Mouse (Mus musculus) lung, postnatal 0 days (tissue): ENCODE measurements around the gene Dffa. TPM values are rescaled to one million over a fixed set of nuclear protein-coding genes. Genes with fewer than 3 reads are reported as not detected.

ENCODE experiments used
- ATAC-seq: fragments of 200-750 bp; cut with Nextera tagmentation; 2 replicates; pipeline ENCODE4 v1.8.0; 2017; ENCODE audit warnings: moderate library complexity
- DNase-seq: peaks from one replicate; pipeline ENCODE4 v3.0.0-alpha.2; 2016; ENCODE audit warnings: low spot score
- H3K27ac ChIP-seq: fragments of 300-500 bp; sonication (generic); 2 replicates; pipeline ENCODE4 v1.5.1; 2014; ENCODE audit warnings: antibody characterized with exemption, mild to moderate bottlenecking, low read length, mixed read lengths
- H3K27me3 ChIP-seq: fragments of 300-500 bp; sonication (generic); replicated peaks from 2 replicates; pipeline ENCODE4 v1.6.1; 2014; ENCODE audit warnings: low read length, mixed read lengths; ENCODE audit not compliant: insufficient read depth
- H3K36me3 ChIP-seq: fragments of 300-500 bp; sonication (generic); 2 replicates; pipeline ENCODE4 v1.6.1; 2014; ENCODE audit warnings: low read length, mixed read lengths; ENCODE audit not compliant: insufficient read depth
- H3K4me1 ChIP-seq: fragments of 300-500 bp; sonication (generic); 2 replicates; pipeline ENCODE4 v1.6.1; 2014; ENCODE audit warnings: antibody characterized with exemption, low read depth, low read length, mixed read lengths; ENCODE audit not compliant: insufficient read depth
- H3K4me2 ChIP-seq: fragments of 300-500 bp; sonication (generic); replicated peaks from 2 replicates; pipeline ENCODE4 v1.6.1; 2014; ENCODE audit warnings: low read depth, mild to moderate bottlenecking, low read length, moderate library complexity, mixed read lengths
- H3K4me3 ChIP-seq: fragments of 300-500 bp; sonication (generic); 2 replicates; pipeline ENCODE4 v1.5.1; 2014; ENCODE audit warnings: low read depth, low read length
- H3K9ac ChIP-seq: fragments of 300-500 bp; sonication (generic); replicated peaks from 2 replicates; pipeline ENCODE4 v1.6.1; 2014; ENCODE audit warnings: low read depth, mild to moderate bottlenecking
- H3K9me3 ChIP-seq: fragments of 300-500 bp; sonication (generic); 2 replicates; pipeline ENCODE4 v1.6.1; 2016; ENCODE audit warnings: low read length, mixed read lengths
- CTCF ChIP-seq: IDR thresholded peaks from 2 replicates; pipeline ENCODE4 v1.5.1; 2016; ENCODE audit warnings: antibody characterized with exemption, mild to moderate bottlenecking
- EP300 ChIP-seq: IDR thresholded peaks from 2 replicates; pipeline ENCODE4 v1.6.1; 2016; ENCODE audit warnings: antibody characterized with exemption, mild to moderate bottlenecking, control low read depth
- WGBS: fragments of 180-500 bp; shearing (Covaris S2); extraction: QIAGEN DNeasy Blood & Tissue Kit; methylation state at CpG from one replicate; pipeline ENCODE4 v1.1.7; 2014; 5-methylcytosine and 5-hydroxymethylcytosine counted together
- polyA plus RNA-seq: library from polyadenylated mRNA; unstranded; fragments of >200 nt; fragmentation: Nextera tagmentation; extraction: Ambion mirVana; gene quantifications from 2 replicates; pipeline ENCODE4 v1.2.1, GENCODE M21; 2015

The Dffa gene
- polyA plus RNA-seq: 21.5 and 22.8 TPM in 2 replicates

- WGBS: under 1% methylated on average over 35 of the region's 35 CpGs
These were observed at the start of gene Dffa for GRCm38 (mm10) chr4:149103875-149104561. Gene Dffa, plus strand, starts transcription at chr4:149104146.

GRCm38 (mm10) chr4:149055847-149056246 lies 48.1 kb upstream of the Dffa start:
- Histone ChIP-seq H3K27me3 (no peaks in the 10 kb centered on the region), H3K27ac (no peak overlapping the region), H3K9me3 (no peaks in the 10 kb centered on the region), H3K4me2 (no peak overlapping the region), H3K4me3 (no peak overlapping the region), H3K4me1 (no peaks in the 10 kb centered on the region; the same call in 1 of the 2 replicates), H3K9ac (no peak overlapping the region), H3K36me3 (no peaks in the 10 kb centered on the region)
- TF ChIP-seq CTCF (no peak), EP300 (no peak)
- ATAC-seq (no peak; the same call in 1 of the 2 replicates), DNase-seq (peak; percentile 44)
- WGBS: 56% methylated on average over 6 of the region's 6 CpGs

More at GRCm38 (mm10) chr4:149103875-149104561, at the start of gene Dffa:
- Histone ChIP-seq H3K9me3 (no peaks in the 10 kb centered on the region), H3K9ac (peak within 1 kb of the TSS; percentile 80), H3K27me3 (no peaks in the 10 kb centered on the region), H3K4me1 (peaks cover 11% of the 10 kb centered on the region), H3K4me3 (peak within 1 kb of the TSS; percentile 84), H3K27ac (no peak within 1 kb of the TSS), H3K36me3 (no peaks in the 10 kb centered on the region), H3K4me2 (peak within 1 kb of the TSS; percentile 85)
- ATAC-seq: peak; percentile 87
- DNase-seq: peak; percentile 92
- TF ChIP-seq EP300 (0 out of 2 replicates have a peak, but pooled peaks have one; percentile 14), CTCF (no peak; the same call in 1 of the 2 replicates)

GRCm38 (mm10) chr4:149056957-149057356 lies 47.0 kb upstream of the Dffa start:
- Histone ChIP-seq H3K4me2 (no peak overlapping the region), H3K27ac (no peak overlapping the region), H3K9ac (no peak overlapping the region), H3K4me1 (no peaks in the 10 kb centered on the region; the same call in 1 of the 2 replicates), H3K27me3 (no peaks in the 10 kb centered on the region), H3K9me3 (no peaks in the 10 kb centered on the region), H3K36me3 (no peaks in the 10 kb centered on the region), H3K4me3 (no peak overlapping the region)
- ATAC-seq: no peak
- TF ChIP-seq CTCF (no peak), EP300 (no peak)
- 73% methylated on average over 16 of the region's 16 CpGs for WGBS
- no peak for DNase-seq

GRCm38 (mm10) chr4:149057470-149057869 lies 46.5 kb upstream of the Dffa start:
- no peak overlapping the region for H3K4me2 ChIP-seq
- no peaks in the 10 kb centered on the region for H3K27me3 ChIP-seq
- DNase-seq: peak; percentile 32
- no peak overlapping the region for H3K9ac ChIP-seq
- 26% methylated on average over 14 of the region's 14 CpGs for WGBS
- no peaks in the 10 kb centered on the region for H3K9me3 ChIP-seq
- ATAC-seq: peak; percentile 22; the same call in 1 of the 2 replicates
- no peaks in the 10 kb centered on the region for H3K36me3 ChIP-seq
- no peaks in the 10 kb centered on the region; the same call in 1 of the 2 replicates for H3K4me1 ChIP-seq
- no peak overlapping the region for H3K27ac ChIP-seq
- TF ChIP-seq CTCF (no peak), EP300 (no peak)
- no peak overlapping the region for H3K4me3 ChIP-seq

DNA sequence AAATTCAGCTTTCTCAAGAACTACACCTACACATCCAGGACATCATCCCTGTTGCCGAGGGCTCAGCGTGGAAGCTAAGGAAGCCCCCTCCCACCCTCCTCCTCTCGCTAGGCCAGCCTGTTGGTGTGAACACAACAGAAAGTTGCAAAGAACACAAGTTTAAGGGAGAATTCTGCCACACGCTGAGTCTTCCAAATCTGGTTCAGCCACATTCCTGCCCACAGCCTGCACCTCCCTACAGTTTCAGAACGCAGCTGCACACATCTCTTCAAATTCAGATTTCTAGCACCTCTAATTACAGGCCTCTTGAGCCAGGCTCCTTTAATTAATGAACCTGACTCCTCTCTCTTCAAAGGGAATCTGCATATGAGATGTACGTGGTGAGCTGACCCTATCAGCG lies 45.6 kb upstream of the Dffa start:
- Histone ChIP-seq H3K4me1 (no peaks in the 10 kb centered on the region; the same call in 1 of the 2 replicates), H3K27me3 (no peaks in the 10 kb centered on the region), H3K9me3 (no peaks in the 10 kb centered on the region), H3K4me2 (no peak overlapping the region), H3K36me3 (no peaks in the 10 kb centered on the region), H3K4me3 (no peak overlapping the region), H3K27ac (no peak overlapping the region; the same call in 1 of the 2 replicates), H3K9ac (no peak overlapping the region)
- TF ChIP-seq CTCF (no peak), EP300 (no peak)
- DNase-seq: peak; percentile 53
- WGBS: 56% methylated on average over 7 of the region's 7 CpGs
- peak; percentile 37; the same call in 1 of the 2 replicates for ATAC-seq

- no peaks in the 10 kb centered on the region for H3K36me3 ChIP-seq
- no peak overlapping the region for H3K4me3 ChIP-seq
- H3K9ac ChIP-seq: no peak overlapping the region
- no peaks in the 10 kb centered on the region; the same call in 1 of the 2 replicates for H3K4me1 ChIP-seq
- WGBS: 90% methylated on average over 9 of the region's 9 CpGs
- DNase-seq (no peak), ATAC-seq (no peak)
- H3K27ac ChIP-seq: no peak overlapping the region
- H3K27me3 ChIP-seq: no peaks in the 10 kb centered on the region
- H3K4me2 ChIP-seq: no peak overlapping the region
- TF ChIP-seq CTCF (no peak), EP300 (no peak)
- no peaks in the 10 kb centered on the region for H3K9me3 ChIP-seq
These were observed 44.2 kb upstream of the Dffa start for GRCm38 (mm10) chr4:149059713-149060112.
